Mouse (Mus musculus) cerebellum, postnatal 36 days (tissue): ENCODE data around the gene Ssbp3.

Experiments
- DNase-seq, 2 experiments: peaks; one replicate each; pipeline ENCODE4 v3.0.0; 2021 to 2022; ENCODE audit warnings: mixed read lengths in 2 of 2

The Ssbp3 gene

GRCm38 (mm10) chr4:106989226-106989983, 78.9 kb downstream of the Ssbp3 start:
- peak; percentile 58 to 61 for DNase-seq

- peak in 1 of 2 experiments; percentile 44 for DNase-seq
Observed at GRCm38 (mm10) chr4:106993053-106993452, 82.6 kb downstream of the Ssbp3 start.

GRCm38 (mm10) chr4:106994252-106994651, 83.8 kb downstream of the Ssbp3 start:
- peak; percentile 39 to 61 for DNase-seq

GRCm38 (mm10) chr4:106995069-106995468, 84.6 kb downstream of the Ssbp3 start:
- DNase-seq: no peak

GRCm38 (mm10) chr4:106995513-106995912, 85.0 kb downstream of the Ssbp3 start:
- DNase-seq: no peak

GRCm38 (mm10) chr4:106996305-106997076, 86.0 kb downstream of the Ssbp3 start:
- no peak for DNase-seq

GRCm38 (mm10) chr4:107001259-107001810, 90.8 kb downstream of the Ssbp3 start:
- DNase-seq: no peak

GRCm38 (mm10) chr4:107001916-107002488, 91.5 kb downstream of the Ssbp3 start:
- no peak for DNase-seq

GRCm38 (mm10) chr4:107002517-107003165, 92.1 kb downstream of the Ssbp3 start:
- peak; percentile 67 to 75 for DNase-seq

- peak; percentile 45 to 65 for DNase-seq
Observed at GRCm38 (mm10) chr4:107003199-107003598, 92.7 kb downstream of the Ssbp3 start.

GRCm38 (mm10) chr4:107003786-107004185, 93.3 kb downstream of the Ssbp3 start:
- no peak for DNase-seq

GRCm38 (mm10) chr4:107004346-107004745, 93.8 kb downstream of the Ssbp3 start:
- DNase-seq: no peak

- DNase-seq: no peak
Observed at GRCm38 (mm10) chr4:107005166-107005565, 94.7 kb downstream of the Ssbp3 start.

GRCm38 (mm10) chr4:107006229-107006628, 95.7 kb downstream of the Ssbp3 start:
- DNase-seq: peak; percentile 57 to 62

GRCm38 (mm10) chr4:107006807-107007206, 96.3 kb downstream of the Ssbp3 start:
- DNase-seq: no peak

- no peak for DNase-seq
Observed at GRCm38 (mm10) chr4:107007359-107007758, 96.9 kb downstream of the Ssbp3 start.

- DNase-seq: no peak
Observed at GRCm38 (mm10) chr4:107008161-107008560, 97.7 kb downstream of the Ssbp3 start.

GRCm38 (mm10) chr4:107009548-107009947, 99.0 kb downstream of the Ssbp3 start:
- DNase-seq: peak; percentile 57 to 65

GRCm38 (mm10) chr4:107011325-107012004, 101.0 kb downstream of the Ssbp3 start:
- no peak for DNase-seq

GRCm38 (mm10) chr4:107012005-107012478, 101.5 kb downstream of the Ssbp3 start:
- no peak for DNase-seq

- peak; percentile 78 to 83 for DNase-seq
Observed at GRCm38 (mm10) chr4:107012574-107012973, 102.1 kb downstream of the Ssbp3 start.
